Mouse (Mus musculus) G1E-ER4 (cell line): ENCODE results near the gene Kcng1. TPM values are rescaled to one million over a fixed set of nuclear protein-coding genes. Genes with fewer than 3 reads are reported as not detected.

Source experiments
- GATA1 ChIP-seq: IDR thresholded peaks from one replicate; pipeline ENCODE4 v1.8.0; 2012; ENCODE audit warnings: low read length, inconsistent platforms
- polyA plus RNA-seq: library from polyadenylated mRNA; stranded (reverse); fragments of >175 nt; gene quantifications from 2 replicates; pipeline ENCODE4 v1.2.3, GENCODE M21; 2012

Kcng1 gene
- polyA plus RNA-seq, 1 experiment = not detected

DNA sequence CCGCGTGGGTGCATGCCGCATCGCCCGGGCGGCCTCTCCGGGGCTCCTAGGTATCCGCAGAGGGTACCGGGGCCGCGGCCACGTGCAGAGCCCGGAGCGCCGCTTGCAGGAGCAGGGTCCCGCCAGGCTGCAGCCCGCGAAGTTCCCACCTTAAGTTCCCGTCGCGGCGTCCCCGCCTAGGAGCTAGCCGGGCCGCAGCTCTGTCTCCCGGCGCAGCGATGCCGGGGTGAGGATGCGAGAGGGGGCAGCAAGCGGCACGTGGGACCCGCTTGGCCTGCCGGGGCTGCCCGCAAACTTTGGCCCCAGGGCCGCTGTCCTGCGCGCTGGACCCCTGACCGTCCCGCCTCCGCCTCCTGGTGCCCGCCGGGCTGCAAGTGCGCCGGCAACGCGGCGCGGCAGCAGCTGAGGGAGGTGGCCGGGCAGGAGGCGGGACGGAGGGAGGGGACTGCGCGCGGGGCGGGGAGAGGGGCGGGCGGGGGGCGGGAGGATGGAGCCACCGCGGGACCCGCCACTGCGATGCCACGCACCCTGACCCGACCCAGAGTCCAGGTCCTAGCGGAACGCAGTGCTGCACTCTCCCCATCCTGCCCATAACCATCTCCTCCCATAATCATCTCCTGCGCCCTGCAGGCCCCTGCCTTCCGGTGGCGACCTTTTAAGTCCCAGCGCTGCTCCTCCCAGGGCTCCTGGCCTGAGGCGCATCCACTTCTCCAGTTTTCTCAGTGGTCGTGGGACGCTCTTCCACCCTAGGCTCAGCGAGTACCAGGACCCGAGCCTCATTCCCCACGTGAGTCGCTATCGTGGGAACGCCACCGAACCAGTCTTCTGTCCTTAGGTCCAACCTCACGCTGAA lies 581 bp downstream of the Kcng1 start:
- no peak for TF ChIP-seq GATA1

DNA sequence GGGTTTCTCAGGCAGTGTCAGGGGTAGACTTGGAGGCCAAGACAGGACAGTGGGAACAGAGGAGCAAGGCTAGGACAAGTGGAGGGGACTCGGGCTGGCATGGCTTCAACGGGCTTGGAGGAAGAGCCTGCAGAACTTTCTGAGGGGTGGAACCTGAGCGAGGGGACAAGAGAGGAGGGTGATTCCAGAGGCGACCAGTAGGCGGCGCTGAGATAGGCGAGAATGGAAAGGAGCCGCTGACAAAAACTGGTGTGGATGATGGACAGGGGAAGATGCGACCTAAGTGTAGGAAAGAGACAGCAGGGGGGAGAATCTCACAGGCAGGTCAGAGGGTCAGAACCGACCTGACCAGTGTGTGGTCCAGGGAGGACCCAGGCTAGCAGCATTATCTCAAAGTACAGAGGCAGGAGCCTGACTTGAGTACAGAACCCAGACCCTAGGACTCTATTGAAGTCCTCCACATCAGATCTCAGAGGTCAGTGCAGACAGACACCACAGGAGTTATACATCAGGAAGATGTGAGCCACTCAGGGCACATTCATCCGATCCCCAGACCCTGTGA lies 7.1 kb downstream of the Kcng1 start:
- TF ChIP-seq GATA1 = no peak

DNA sequence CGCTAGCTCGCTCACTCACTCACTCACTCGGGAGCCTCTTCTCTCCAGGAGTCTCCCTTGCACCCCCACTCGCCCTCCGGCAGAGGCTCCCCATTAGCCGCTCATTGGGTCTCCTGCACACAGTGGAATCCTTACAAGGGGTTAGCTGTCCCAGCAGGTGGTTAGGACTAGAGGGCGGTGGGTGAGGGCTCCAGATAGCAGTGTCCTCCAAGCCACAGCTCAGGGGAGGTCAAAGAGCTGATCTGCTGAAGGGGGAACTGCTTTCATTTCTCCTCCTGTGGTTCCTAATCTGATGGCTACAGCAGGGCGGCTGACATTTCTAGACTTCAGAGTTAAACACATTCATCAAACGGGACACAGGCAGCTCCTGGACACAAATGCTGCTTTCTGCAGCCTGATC lies 8.1 kb downstream of the Kcng1 start:
- no peak for TF ChIP-seq GATA1

DNA sequence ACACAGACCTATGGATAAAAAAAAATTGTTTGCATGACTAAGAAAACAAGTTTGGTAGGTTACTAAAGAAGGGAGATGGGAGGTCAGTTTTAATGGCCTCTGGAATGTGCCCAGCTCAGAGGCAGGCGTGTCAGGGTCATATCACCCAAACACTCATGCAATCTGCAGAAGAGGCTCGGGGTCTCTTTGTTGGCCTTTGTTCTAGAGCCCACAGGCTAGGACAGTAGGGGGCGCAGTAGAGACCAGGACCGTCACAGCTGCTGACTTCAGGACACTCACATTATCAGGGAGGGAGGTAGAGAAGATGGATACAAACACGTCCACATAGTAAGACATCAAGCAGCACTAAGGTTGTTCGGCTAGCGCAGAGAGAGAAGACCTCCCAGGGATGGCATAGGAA lies 13.5 kb downstream of the Kcng1 start:
- TF ChIP-seq GATA1 = no peak

DNA sequence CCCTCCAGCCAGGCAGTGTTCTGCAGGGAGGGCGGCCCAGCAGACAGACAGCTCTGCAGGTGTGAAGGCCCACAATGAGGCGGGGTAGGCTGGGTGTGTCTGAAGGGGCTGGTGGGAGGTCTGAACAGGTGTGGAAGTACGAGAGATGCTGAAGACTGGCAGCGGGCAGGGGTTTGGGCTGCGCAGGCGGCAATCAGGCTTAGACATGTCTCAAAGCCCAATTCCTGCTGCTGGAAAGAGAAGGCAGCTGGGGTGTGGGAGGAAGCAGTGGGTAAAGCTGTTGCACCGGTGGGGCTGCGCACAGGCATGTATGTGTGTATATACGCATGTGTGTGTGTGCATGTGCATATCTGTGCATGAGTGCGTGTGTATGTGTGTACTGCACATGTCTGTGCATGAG lies 20.6 kb downstream of the Kcng1 start:
- TF ChIP-seq GATA1 = no peak

DNA sequence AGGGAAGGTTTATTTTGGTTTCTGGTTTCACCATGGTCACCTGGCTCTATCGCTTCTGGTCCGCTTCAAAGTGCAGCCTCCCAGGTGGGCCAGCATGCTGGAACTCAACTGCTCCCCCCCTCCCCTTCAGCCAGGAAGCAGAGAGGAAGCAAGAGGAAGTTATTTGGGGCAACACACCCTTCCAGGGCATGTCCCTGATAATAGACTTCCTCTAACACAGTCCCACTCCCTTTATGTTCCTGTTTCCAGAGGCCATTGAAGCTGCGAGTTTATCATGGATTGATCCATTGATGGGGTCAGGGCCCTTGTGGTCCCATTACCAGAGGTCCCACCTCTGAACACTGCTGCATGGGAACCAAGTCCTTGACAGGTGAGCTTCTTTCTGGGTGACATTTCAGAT lies 21.4 kb downstream of the Kcng1 start:
- TF ChIP-seq GATA1 = no peak

DNA sequence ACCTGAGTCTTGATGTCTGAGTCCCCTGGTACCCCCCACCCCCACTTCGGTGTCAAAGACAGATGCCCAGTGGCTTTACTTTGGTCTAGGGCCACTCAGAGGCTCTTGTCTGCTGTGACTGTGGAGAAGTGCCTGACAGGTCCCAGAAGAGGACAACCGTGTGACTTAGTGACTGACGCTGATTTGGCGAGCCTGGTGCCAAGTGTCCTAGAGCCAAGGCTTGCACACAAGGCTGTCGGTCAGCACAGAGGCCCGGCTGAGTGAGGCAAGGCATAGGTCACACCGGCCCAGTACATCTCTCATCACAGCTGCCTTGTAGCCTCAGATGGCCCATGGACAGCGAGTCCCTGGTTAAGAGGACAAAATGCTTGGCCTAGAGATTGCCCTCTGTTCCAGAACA lies 22.5 kb downstream of the Kcng1 start:
- TF ChIP-seq GATA1 = no peak

DNA sequence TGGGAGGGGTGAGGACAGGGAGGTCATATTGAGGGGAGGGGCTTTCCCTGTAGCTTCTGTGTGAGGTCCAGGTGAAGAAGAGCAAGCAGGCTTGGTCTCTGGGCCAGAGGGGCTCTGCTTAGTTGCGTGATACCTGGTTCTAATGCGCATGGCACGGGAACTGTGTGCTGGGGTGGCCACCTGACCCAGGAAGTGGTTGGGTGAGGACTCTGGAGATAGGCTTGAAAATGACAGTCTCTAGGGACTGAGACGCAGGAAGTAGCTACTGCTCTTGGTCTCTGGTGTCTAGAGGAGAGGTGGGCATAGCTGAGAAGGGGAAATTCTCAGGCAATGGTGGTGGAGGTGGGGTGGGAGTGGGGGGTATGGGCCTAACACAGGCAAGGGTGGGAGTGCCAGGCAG lies 24.3 kb downstream of the Kcng1 start:
- TF ChIP-seq GATA1 = no peak

DNA sequence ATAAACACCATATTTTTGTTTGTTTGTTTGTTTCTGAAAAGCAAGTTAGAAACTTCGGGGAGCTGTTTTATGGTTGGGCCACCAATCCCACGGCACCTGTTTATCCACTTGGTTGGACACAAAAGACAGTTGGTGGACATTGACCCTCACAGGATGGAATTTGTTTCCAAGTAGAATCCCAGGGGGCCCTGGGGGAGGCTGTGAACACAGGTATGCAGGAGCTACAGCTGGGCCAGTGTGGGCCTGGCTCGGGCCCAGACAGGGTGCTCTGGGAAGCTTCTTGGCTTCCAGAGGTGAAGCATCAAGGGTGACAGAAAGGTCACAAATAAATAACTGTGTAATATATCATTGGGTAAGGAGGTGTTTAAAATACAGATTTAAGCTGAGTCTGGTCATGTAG lies 25.0 kb downstream of the Kcng1 start:
- no peak for TF ChIP-seq GATA1

DNA sequence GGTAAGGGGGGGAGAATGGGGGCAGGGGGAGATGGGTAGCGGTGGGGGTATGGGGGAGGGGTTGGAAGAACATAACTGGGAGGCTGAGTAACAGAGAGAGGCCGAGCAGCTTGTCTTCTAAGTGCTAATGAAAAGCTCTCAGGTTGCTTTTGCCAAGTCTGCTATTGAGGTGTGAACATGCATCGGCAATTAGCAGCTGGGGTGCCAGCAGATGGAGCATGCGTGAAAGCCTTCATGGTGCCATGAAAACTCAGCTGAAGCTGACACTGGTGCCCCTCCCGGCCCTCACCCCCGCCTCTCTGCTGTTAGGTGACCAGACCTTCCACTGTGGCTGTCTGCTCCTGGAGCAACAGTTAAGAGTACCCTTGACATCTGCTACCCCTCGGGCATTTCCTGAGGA lies 27.7 kb downstream of the Kcng1 start:
- TF ChIP-seq GATA1 = no peak

DNA sequence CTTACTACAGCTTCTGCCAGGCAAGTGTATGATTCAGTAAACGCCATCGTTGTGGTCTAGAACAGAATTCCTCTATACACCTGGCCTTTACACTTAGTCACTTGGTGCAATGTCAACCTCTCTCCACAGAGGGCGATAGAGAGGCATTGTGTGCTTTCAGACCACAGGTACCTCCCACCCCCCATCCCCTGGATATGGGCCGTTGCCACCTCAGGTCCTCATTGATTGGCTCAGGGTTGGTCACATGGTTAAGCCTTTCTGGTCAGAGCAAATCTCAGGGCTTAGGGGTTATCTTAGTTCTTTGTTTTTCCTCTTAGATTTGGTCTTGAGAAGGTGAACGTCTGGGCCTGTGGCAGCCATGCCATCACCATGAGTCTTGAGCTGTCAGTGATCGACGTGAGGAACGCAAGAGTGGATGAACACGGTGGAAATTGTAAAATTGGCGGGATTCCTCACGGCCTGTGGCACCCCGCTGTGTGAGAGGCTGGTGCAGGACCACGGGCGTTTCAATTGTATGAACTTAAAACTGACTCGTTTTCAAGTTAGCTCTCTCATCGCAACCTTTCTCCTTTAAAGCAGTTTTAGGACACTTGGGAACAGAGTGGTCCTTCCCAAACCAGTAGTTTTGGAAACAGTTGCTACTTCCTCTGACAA lies 28.8 kb downstream of the Kcng1 start:
- TF ChIP-seq GATA1 = no peak

DNA sequence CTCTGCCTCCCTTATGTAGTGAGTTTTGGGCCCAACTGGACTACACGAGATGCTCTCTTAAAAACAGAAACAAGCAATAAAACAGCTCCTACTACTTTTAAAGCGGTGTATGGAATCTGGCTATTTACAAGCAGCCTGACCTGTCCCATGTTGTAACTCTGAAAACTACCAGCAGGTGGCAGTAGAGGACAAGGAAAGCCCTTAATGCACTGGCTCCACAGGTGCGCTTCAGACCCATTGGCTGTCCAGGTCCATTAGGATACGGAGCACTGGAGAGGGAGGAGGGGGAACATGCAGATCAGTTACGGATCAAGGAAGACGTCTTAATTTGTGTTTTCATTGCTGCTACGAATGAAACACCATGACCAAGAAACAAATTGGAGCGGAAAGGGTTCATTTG lies 31.3 kb downstream of the Kcng1 start:
- TF ChIP-seq GATA1 = no peak

DNA sequence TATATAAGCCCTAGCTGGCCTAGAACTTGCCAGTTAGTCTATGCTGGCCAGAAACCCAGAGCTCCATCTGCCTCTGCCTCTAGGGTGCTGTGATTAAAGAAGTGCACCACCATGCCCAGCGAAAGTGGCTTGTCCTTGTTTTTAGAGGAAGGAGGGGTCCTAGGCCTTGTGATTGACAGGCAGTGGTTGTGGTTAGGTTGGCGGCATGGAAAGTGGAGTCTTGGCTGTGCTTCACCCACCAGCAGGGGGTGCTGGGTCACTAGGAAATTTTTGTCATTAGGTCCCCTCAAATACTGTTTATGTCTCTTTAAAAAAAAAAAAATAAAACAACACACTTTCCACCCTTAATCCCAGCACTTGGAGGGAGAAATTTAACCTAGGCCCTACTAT lies 32.7 kb downstream of the Kcng1 start:
- no peak for TF ChIP-seq GATA1

DNA sequence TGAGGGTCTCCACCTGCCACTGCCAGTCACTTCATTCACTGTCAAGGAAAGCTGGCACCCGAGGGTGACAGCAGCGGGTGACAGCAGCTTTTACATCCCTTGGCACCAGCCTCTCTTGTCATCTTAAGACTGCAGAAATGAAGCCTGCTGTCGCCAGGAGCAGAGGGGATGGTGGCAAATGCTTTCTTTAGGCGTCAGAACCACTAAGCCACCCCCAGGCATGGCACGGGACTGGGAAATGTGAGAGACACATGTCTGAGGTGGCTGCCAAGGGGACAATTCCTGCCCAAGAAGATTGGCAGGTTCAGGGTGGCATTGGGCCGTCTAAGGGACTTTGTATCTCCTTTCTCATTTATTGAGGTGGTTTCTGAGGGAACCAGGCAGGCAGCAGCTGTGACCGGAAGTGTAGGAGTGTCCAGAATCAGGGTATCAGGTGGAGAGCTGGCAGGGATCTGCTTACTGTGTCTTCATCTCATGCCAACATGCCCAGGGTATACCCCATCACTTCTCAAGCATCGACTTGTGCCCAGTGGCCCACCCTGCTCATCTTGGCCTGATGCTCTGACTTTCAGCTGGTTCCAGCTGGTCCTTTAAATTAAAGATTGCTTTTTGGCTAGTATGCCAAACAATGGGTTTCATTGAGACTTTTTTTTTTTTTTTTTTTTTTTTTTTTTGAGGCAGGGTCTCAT lies 33.2 kb downstream of the Kcng1 start:
- TF ChIP-seq GATA1 = no peak

DNA sequence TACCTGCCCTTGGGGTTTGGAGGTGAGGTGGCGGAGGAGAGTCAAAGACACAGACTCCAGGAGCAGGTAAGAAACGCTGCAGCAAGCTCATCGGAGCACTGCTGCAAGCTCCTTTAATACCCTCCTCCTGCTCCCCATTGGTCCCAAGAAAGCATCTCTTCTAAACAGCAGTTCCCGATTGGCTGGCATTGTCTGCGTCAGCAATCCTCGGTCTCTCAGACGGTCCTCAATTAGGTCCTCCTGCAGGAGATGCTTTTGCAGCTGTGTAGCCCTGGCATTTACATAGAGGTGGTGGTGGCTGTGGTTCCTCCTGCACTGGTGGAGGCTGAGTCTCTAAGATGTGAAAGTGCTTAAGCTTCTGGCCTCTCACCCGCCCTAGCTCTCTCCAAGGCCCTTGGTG lies 36.0 kb downstream of the Kcng1 start:
- TF ChIP-seq GATA1 = no peak

DNA sequence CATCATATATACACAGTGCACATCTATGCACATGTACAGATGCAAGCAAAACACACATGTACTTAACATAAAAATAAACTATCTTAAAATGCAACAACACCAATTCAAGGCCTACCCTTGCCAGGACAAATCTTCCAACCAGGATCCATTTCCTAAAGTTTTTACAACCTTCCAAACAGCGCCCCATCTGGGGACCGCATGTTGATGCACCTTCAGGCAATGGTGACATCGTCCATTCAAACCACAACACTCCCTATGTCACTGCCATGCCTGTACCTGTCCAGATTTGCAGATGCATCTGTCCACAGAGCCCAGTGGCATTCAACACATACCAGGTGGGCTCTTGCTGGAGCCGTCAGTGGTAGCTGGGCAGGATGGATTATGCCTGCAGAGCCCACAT lies 38.3 kb downstream of the Kcng1 start:
- no peak for TF ChIP-seq GATA1
